Mouse (Mus musculus): Measurements from ENCODE around the gene S100a3. TPM values are rescaled to one million over a fixed set of nuclear protein-coding genes. Genes with fewer than 3 reads are reported as not detected.
A peak's percentile ranks its signal among the peaks of the same experiment; 100 is the strongest.

S100a3 gene
- polyA plus RNA-seq, 1 experiment: 1.3 TPM

DNA sequence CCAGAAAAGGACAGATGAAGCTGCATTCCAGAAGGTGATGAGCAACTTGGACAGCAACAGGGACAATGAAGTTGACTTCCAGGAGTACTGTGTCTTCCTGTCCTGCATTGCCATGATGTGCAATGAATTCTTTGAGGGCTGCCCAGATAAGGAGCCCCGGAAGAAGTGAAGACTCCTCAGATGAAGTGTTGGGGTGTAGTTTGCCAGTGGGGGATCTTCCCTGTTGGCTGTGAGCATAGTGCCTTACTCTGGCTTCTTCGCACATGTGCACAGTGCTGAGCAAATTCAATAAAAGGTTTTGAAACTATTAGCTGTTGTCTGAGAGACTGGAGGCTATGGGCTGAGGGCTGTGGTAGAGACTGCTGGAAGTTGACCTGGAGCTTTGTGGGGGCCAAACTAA lies 45.4 kb downstream of the S100a3 start:
- TF ChIP-seq CTCF (IDR thresholded peaks at IDR 0.05; ENCODE audit: borderline replicate concordance, insufficient read depth, low read depth, low read length) (no peak), POLR2A (IDR thresholded peaks at IDR 0.05; ENCODE audit: borderline replicate concordance, insufficient read depth, low read length) (no peak)
- 92% methylated on average over 2 of the region's 2 CpGs for WGBS
- H3K4me3 ChIP-seq (replicated peaks; ENCODE audit: insufficient read depth, low read depth, low read length): no peak overlapping the region
- no peaks in the 10 kb centered on the region for H3K27me3 ChIP-seq (ENCODE audit: control insufficient read depth, insufficient read depth, low read length)
- no peak for DNase-seq
- no peaks in the 10 kb centered on the region for H3K4me1 ChIP-seq (ENCODE audit: control insufficient read depth, insufficient read depth, low read length)
- H3K27ac ChIP-seq (ENCODE audit: insufficient read depth, low read length): no peak overlapping the region

DNA sequence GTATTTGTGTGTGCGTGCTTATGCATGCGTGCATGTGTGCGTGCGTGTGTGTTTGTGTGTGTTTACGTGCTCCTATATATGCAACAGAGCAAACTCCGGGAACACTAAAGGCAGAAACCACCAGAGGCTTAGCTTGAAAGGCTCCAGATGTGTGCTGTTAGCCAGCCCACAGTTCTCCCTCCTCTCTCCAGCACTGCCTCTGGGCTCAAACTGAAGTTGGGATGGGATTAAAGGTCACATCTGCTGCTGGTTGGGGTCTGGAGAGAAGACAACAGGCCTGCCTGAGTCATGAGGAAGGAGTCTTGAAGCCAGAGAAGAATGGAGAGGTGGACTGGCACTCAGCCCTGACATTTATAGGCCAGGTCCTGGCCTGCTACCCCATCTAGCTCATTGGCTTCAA lies 45.8 kb downstream of the S100a3 start:
- no peak overlapping the region for H3K27ac ChIP-seq (ENCODE audit: insufficient read depth, low read length)
- TF ChIP-seq POLR2A (IDR thresholded peaks at IDR 0.05; ENCODE audit: borderline replicate concordance, insufficient read depth, low read length) (no peak), CTCF (IDR thresholded peaks at IDR 0.05; ENCODE audit: borderline replicate concordance, insufficient read depth, low read depth, low read length) (no peak)
- DNase-seq: no peak
- no peaks in the 10 kb centered on the region for H3K4me1 ChIP-seq (ENCODE audit: control insufficient read depth, insufficient read depth, low read length)
- H3K27me3 ChIP-seq (ENCODE audit: control insufficient read depth, insufficient read depth, low read length): no peaks in the 10 kb centered on the region
- WGBS: 95% methylated on average over 6 of the region's 6 CpGs
- H3K4me3 ChIP-seq (replicated peaks; ENCODE audit: insufficient read depth, low read depth, low read length): no peak overlapping the region

DNA sequence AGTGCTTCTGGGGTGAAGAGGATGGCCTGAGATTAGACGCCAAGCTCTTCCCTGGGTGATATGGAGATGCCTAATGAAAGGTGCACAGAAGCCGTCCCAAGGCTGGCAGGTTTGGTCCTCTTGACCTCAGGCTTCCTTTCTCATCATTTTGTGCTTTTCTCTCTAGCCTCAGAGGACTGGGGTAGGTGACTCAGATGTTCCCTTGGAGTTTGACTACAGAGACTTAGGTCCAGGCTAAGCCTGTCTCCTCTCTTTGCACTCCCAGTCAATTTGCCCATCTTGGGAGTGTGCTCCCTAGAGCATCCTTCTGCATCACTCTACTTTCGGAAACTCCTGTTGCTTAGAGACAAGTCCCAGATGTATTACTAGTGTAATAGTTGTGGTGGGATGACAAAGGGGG lies 47.0 kb downstream of the S100a3 start:
- TF ChIP-seq POLR2A (IDR thresholded peaks at IDR 0.05; ENCODE audit: borderline replicate concordance, insufficient read depth, low read length) (no peak), CTCF (IDR thresholded peaks at IDR 0.05; ENCODE audit: borderline replicate concordance, insufficient read depth, low read depth, low read length) (no peak)
- no peaks in the 10 kb centered on the region for H3K4me1 ChIP-seq (ENCODE audit: control insufficient read depth, insufficient read depth, low read length)
- DNase-seq: no peak
- 81% methylated on average over 3 of the region's 3 CpGs for WGBS
- H3K4me3 ChIP-seq (replicated peaks; ENCODE audit: insufficient read depth, low read depth, low read length): no peak overlapping the region
- H3K27me3 ChIP-seq (ENCODE audit: control insufficient read depth, insufficient read depth, low read length): no peaks in the 10 kb centered on the region
- no peak overlapping the region for H3K27ac ChIP-seq (ENCODE audit: insufficient read depth, low read length)

DNA sequence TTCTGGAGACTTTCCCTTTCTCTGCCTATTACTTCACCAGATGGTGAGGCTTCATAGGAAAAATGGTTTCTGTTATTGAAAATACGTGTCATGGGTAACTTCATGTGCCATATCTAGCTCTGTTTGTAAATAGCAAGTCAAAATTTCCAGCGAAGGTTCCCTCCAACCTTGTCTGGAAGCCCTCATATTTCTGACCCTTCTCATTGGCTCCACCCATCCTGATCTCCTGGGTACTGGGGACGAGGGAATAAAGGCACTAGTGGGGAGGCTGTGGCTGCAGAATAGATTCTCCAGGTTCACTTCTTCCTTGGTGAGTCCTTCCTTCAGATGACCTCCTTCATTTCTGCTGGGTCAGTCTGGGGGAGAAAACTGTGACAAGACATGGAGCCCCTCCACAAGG lies 47.8 kb downstream of the S100a3 start, which contains the start of gene S100a5:
S100a5 (plus strand) TSS at position 301 of the 400 bp plus-strand sequence.
- no peak within 1 kb of the TSS for H3K27ac ChIP-seq (ENCODE audit: insufficient read depth, low read length)
- H3K4me1 ChIP-seq (ENCODE audit: control insufficient read depth, insufficient read depth, low read length): peaks cover 5% of the 10 kb centered on the region
- H3K4me3 ChIP-seq (replicated peaks; ENCODE audit: insufficient read depth, low read depth, low read length): no peak within 1 kb of the TSS
- 0 out of 2 replicates have a peak, but pooled peaks cover 2% of the 10 kb centered on the region for H3K27me3 ChIP-seq (ENCODE audit: control insufficient read depth, insufficient read depth, low read length)
- DNase-seq: no peak
- WGBS: 51% methylated on average over 3 of the region's 3 CpGs
- TF ChIP-seq CTCF (IDR thresholded peaks at IDR 0.05; ENCODE audit: borderline replicate concordance, insufficient read depth, low read depth, low read length) (no peak), POLR2A (IDR thresholded peaks at IDR 0.05; ENCODE audit: borderline replicate concordance, insufficient read depth, low read length) (no peak)

DNA sequence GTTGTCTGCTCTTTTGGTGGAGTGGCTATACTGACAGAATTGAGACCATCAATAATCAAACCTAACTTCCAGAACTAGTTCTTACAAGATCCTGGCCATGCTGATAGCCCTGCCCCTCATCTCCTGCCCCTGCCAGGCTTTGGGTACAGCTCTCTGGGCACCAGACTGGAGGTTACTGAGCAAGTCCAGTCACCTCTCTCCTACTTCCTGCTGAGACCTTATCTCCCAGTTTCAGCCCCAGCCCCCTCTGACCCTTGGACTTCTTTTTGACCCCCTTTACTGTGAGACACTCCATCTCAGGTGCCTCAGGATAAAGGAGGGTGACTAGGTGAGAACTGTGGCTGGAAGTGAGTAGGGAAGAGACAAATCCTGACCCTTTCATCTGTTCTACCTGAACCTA lies 48.7 kb downstream of the S100a3 start:
- no peak for DNase-seq
- Histone ChIP-seq H3K27me3 (ENCODE audit: control insufficient read depth, insufficient read depth, low read length) (0 out of 2 replicates have a peak, but pooled peaks cover 2% of the 10 kb centered on the region), H3K27ac (ENCODE audit: insufficient read depth, low read length) (no peak overlapping the region), H3K4me1 (ENCODE audit: control insufficient read depth, insufficient read depth, low read length) (peaks cover 5% of the 10 kb centered on the region), H3K4me3 (replicated peaks; ENCODE audit: insufficient read depth, low read depth, low read length) (no peak overlapping the region)
- TF ChIP-seq CTCF (IDR thresholded peaks at IDR 0.05; ENCODE audit: borderline replicate concordance, insufficient read depth, low read depth, low read length) (no peak), POLR2A (IDR thresholded peaks at IDR 0.05; ENCODE audit: borderline replicate concordance, insufficient read depth, low read length) (no peak)

DNA sequence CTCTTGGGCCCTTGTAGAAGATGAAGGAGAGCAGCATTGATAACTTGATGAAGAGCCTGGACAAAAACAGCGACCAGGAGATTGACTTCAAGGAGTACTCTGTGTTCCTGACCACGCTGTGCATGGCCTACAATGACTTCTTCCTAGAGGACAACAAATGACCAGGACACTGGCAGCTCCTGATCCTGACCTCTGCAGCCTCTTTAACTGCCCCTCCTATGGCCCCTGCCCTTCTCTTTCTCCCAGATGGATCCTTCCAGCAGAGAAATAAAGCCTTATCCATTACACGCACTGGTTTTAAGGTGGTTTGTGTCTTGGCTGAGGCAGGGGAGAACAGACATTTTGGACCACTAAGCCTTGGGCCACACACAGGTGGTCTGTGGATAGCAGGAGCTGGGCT lies 51.1 kb downstream of the S100a3 start:
- TF ChIP-seq CTCF (IDR thresholded peaks at IDR 0.05; ENCODE audit: borderline replicate concordance, insufficient read depth, low read depth, low read length) (no peak), POLR2A (IDR thresholded peaks at IDR 0.05; ENCODE audit: borderline replicate concordance, insufficient read depth, low read length) (no peak)
- no peak overlapping the region for H3K27ac ChIP-seq (ENCODE audit: insufficient read depth, low read length)
- peaks cover 5% of the 10 kb centered on the region for H3K4me1 ChIP-seq (ENCODE audit: control insufficient read depth, insufficient read depth, low read length)
- H3K4me3 ChIP-seq (replicated peaks; ENCODE audit: insufficient read depth, low read depth, low read length): no peak overlapping the region
- 0 out of 2 replicates have a peak, but pooled peaks cover 2% of the 10 kb centered on the region for H3K27me3 ChIP-seq (ENCODE audit: control insufficient read depth, insufficient read depth, low read length)
- 87% methylated on average over 3 of the region's 3 CpGs for WGBS
- DNase-seq: no peak

DNA sequence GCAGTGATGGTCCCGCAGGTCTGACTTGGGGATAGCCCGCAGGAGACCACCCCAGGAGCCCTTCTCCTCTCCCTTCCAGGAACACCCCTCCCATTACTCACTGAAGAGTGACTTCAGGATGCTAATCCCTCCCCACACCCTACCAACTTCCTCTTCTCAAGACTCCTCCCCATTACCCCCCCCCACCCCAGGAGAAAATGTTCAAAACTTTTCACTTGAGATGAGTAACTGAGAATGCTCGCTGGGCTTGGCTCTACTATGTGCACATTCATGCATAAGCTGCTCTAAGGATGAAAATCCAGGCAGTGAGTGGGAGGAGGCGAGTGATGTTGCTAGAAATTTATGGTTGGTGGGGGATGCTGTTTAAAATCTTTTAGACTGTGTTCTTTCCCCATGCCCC lies 51.7 kb downstream of the S100a3 start:
- 0 out of 2 replicates have a peak, but pooled peaks cover 2% of the 10 kb centered on the region for H3K27me3 ChIP-seq (ENCODE audit: control insufficient read depth, insufficient read depth, low read length)
- no peak overlapping the region for H3K27ac ChIP-seq (ENCODE audit: insufficient read depth, low read length)
- WGBS: 74% methylated on average over 4 of the region's 4 CpGs
- no peak overlapping the region for H3K4me3 ChIP-seq (replicated peaks; ENCODE audit: insufficient read depth, low read depth, low read length)
- no peak for DNase-seq
- TF ChIP-seq CTCF (IDR thresholded peaks at IDR 0.05; ENCODE audit: borderline replicate concordance, insufficient read depth, low read depth, low read length): no peak
- no peak for TF ChIP-seq POLR2A (IDR thresholded peaks at IDR 0.05; ENCODE audit: borderline replicate concordance, insufficient read depth, low read length)
- peaks cover 5% of the 10 kb centered on the region for H3K4me1 ChIP-seq (ENCODE audit: control insufficient read depth, insufficient read depth, low read length)

DNA sequence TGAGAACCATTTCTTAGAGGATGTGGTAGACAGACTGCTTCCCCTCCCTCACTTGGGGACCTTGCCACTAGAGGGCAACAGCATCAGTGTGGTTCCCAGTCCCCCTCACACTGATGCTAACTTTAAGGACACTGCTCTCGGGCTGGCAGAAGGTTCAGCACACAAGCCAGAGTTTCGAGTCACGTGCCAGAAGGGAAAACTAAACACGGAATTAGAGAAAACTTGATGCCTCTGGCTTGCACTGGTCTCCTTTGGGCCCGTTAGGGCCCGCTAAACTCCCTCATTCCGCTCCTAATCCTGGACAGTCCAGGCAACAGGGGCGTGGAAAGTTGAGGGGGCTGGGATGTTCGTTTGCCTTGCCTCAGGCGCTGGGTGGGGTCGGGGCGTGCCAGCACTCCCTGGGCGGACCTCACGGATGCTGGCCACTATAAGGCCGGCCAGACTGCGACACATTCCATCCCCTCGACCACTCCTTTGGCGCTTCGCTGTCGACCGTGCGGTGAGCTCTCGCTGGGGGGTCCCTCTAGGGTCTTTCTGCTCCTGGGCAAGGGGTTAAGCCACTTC lies 52.4 kb downstream of the S100a3 start, which contains the start of gene S100a6:
S100a6 (plus strand) TSS at position 155 of the 564 bp plus-strand sequence.
- DNase-seq: peak in 1 of 2 experiments; percentile 8
- Histone ChIP-seq H3K27me3 (ENCODE audit: control insufficient read depth, insufficient read depth, low read length) (0 out of 2 replicates have a peak, but pooled peaks cover 2% of the 10 kb centered on the region), H3K4me3 (replicated peaks; ENCODE audit: insufficient read depth, low read depth, low read length) (peak within 1 kb of the TSS; percentile 26), H3K4me1 (ENCODE audit: control insufficient read depth, insufficient read depth, low read length) (peaks cover 5% of the 10 kb centered on the region), H3K27ac (ENCODE audit: insufficient read depth, low read length) (no peak within 1 kb of the TSS)
- 1% methylated on average over 23 of the region's 23 CpGs for WGBS
- peak; percentile 63 for TF ChIP-seq CTCF (IDR thresholded peaks at IDR 0.05; ENCODE audit: borderline replicate concordance, insufficient read depth, low read depth, low read length)
- no peak for TF ChIP-seq POLR2A (IDR thresholded peaks at IDR 0.05; ENCODE audit: borderline replicate concordance, insufficient read depth, low read length)
